Mouse (Mus musculus): ENCODE data around the gene Ms4a15. TPM values are rescaled to one million over a fixed set of nuclear protein-coding genes. Genes with fewer than 3 reads are reported as not detected.

The Ms4a15 gene
- polyA plus RNA-seq, 1 experiment from 2014 or later = not detected

GRCm38 (mm10) chr19:10948416-10948815, 44.6 kb downstream of the Ms4a15 start:
- DNase-seq (ENCODE audit: low spot score) (no peak), ATAC-seq (ENCODE audit: low FRiP score) (no peak)
- H3K36me3 ChIP-seq (replicated peaks; ENCODE audit: control insufficient read depth, insufficient read depth) = peaks cover 20% of the 10 kb centered on the region
- under 1% methylated on average over 20 of the region's 20 CpGs for WGBS
- no peak overlapping the region for H3K27ac ChIP-seq
- H3K9ac ChIP-seq = peak overlapping the region; percentile 77
- no peaks in the 10 kb centered on the region for H3K27me3 ChIP-seq (ENCODE audit: control insufficient read depth, insufficient read depth, low read length)
- H3K4me2 ChIP-seq (replicated peaks) = peak overlapping the region; percentile 100
- H3K9me3 ChIP-seq (ENCODE audit: control insufficient read depth, low read length) = no peaks in the 10 kb centered on the region
- peaks cover 26% of the 10 kb centered on the region for H3K4me1 ChIP-seq (replicated peaks; ENCODE audit: control insufficient read depth, insufficient read depth, low read length)
- peak overlapping the region; percentile 64 for H3K4me3 ChIP-seq (replicated peaks; ENCODE audit: low read length)

GRCm38 (mm10) chr19:10947219-10947618, 45.8 kb downstream of the Ms4a15 start:
- peak overlapping the region; percentile 100 for H3K4me2 ChIP-seq (replicated peaks)
- H3K4me3 ChIP-seq (replicated peaks; ENCODE audit: low read length) = peak overlapping the region; percentile 64; the same call in 1 of the 2 replicates
- DNase-seq (ENCODE audit: low spot score) = no peak
- H3K27ac ChIP-seq = no peak overlapping the region
- peaks cover 31% of the 10 kb centered on the region for H3K36me3 ChIP-seq (replicated peaks; ENCODE audit: control insufficient read depth, insufficient read depth)
- WGBS = 92% methylated on average over 5 of the region's 5 CpGs
- ATAC-seq (ENCODE audit: low FRiP score) = no peak
- H3K4me1 ChIP-seq (replicated peaks; ENCODE audit: control insufficient read depth, insufficient read depth, low read length) = peaks cover 26% of the 10 kb centered on the region
- peak overlapping the region; percentile 77; the same call in 1 of the 2 replicates for H3K9ac ChIP-seq
- H3K27me3 ChIP-seq (ENCODE audit: control insufficient read depth, insufficient read depth, low read length) = no peaks in the 10 kb centered on the region
- H3K9me3 ChIP-seq (ENCODE audit: control insufficient read depth, low read length) = no peaks in the 10 kb centered on the region

DNA sequence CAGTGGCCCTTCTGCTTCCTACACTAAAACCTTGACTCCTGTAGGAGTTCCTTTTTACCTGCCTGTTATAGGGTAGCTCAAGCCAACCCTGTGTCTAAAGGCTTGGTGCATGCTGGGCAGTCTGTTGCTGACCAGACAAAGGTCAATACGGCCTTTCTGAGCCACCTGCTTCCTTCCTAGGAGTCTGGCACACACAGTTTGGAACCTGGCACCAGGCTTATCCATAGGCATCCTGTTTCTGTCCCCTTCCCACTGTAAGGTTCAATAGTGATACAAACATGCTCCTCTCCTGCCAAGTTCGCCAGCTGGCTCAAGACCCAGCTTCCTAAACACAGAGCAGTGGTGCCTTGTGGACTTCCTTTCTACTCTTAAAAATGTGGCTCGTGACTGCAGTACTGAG, 46.5 kb downstream of the Ms4a15 start:
- Histone ChIP-seq H3K27me3 (ENCODE audit: control insufficient read depth, insufficient read depth, low read length) (no peaks in the 10 kb centered on the region), H3K9ac (peak overlapping the region; percentile 77), H3K9me3 (ENCODE audit: control insufficient read depth, low read length) (no peaks in the 10 kb centered on the region), H3K27ac (no peak overlapping the region), H3K36me3 (replicated peaks; ENCODE audit: control insufficient read depth, insufficient read depth) (peaks cover 38% of the 10 kb centered on the region), H3K4me3 (replicated peaks; ENCODE audit: low read length) (no peak overlapping the region), H3K4me1 (replicated peaks; ENCODE audit: control insufficient read depth, insufficient read depth, low read length) (peaks cover 24% of the 10 kb centered on the region), H3K4me2 (replicated peaks) (no peak overlapping the region)
- ATAC-seq (ENCODE audit: low FRiP score) (no peak), DNase-seq (ENCODE audit: low spot score) (no peak)
- 89% methylated on average over 3 of the region's 3 CpGs for WGBS

GRCm38 (mm10) chr19:10943955-10944354, 49.1 kb downstream of the Ms4a15 start:
- no peaks in the 10 kb centered on the region for H3K9me3 ChIP-seq (ENCODE audit: control insufficient read depth, low read length)
- WGBS = 96% methylated on average over 3 of the region's 3 CpGs
- ATAC-seq (ENCODE audit: low FRiP score) (no peak), DNase-seq (ENCODE audit: low spot score) (no peak)
- H3K4me3 ChIP-seq (replicated peaks; ENCODE audit: low read length) = no peak overlapping the region
- no peak overlapping the region for H3K9ac ChIP-seq
- peaks cover 38% of the 10 kb centered on the region for H3K36me3 ChIP-seq (replicated peaks; ENCODE audit: control insufficient read depth, insufficient read depth)
- no peak overlapping the region for H3K27ac ChIP-seq
- no peak overlapping the region for H3K4me2 ChIP-seq (replicated peaks)
- H3K27me3 ChIP-seq (ENCODE audit: control insufficient read depth, insufficient read depth, low read length) = no peaks in the 10 kb centered on the region
- peaks cover 30% of the 10 kb centered on the region for H3K4me1 ChIP-seq (replicated peaks; ENCODE audit: control insufficient read depth, insufficient read depth, low read length)

DNA sequence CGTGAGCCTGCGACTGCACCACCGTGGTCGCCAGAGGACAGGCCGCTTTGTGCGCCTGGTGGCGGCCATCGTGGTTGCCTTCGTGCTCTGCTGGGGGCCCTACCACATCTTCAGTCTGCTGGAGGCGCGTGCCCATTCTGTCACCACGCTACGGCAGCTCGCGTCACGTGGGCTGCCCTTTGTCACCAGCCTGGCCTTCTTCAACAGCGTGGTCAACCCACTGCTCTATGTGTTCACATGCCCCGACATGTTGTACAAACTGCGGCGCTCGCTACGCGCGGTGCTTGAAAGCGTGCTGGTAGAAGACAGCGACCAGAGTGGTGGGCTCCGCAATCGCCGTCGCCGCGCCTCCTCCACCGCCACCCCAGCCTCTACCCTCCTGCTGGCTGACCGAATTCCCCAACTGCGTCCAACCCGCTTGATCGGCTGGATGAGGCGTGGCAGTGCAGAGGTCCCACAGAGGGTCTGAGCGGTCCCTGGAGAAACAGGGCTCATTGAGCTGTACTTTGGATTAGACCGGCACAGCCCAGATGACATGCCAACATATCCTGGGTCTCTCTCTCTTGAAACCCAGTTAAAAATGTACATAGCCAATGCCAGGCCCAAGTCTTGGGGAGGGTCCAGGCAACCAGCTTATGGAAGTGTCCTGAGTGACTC, 52.1 kb downstream of the Ms4a15 start:
- peak; percentile 63 for DNase-seq (ENCODE audit: low spot score)
- peaks cover 11% of the 10 kb centered on the region for H3K4me1 ChIP-seq (replicated peaks; ENCODE audit: control insufficient read depth, insufficient read depth, low read length)
- no peaks in the 10 kb centered on the region for H3K9me3 ChIP-seq (ENCODE audit: control insufficient read depth, low read length)
- H3K36me3 ChIP-seq (replicated peaks; ENCODE audit: control insufficient read depth, insufficient read depth) = peaks cover 38% of the 10 kb centered on the region
- H3K4me3 ChIP-seq (replicated peaks; ENCODE audit: low read length) = peak overlapping the region; percentile 31
- peak overlapping the region; percentile 73 for H3K27ac ChIP-seq
- H3K9ac ChIP-seq = peak overlapping the region; percentile 66
- H3K4me2 ChIP-seq (replicated peaks) = peak overlapping the region; percentile 80
- no peaks in the 10 kb centered on the region for H3K27me3 ChIP-seq (ENCODE audit: control insufficient read depth, insufficient read depth, low read length)
- ATAC-seq (ENCODE audit: low FRiP score) = peak; percentile 78
- 1% methylated on average over 40 of the region's 40 CpGs for WGBS

- DNase-seq (ENCODE audit: low spot score) (peak; percentile 82), ATAC-seq (ENCODE audit: low FRiP score) (peak; percentile 91)
- H3K9ac ChIP-seq = peak overlapping the region; percentile 66
- peak overlapping the region; percentile 31 for H3K4me3 ChIP-seq (replicated peaks; ENCODE audit: low read length)
- peak overlapping the region; percentile 73 for H3K27ac ChIP-seq
- H3K36me3 ChIP-seq (replicated peaks; ENCODE audit: control insufficient read depth, insufficient read depth) = peaks cover 36% of the 10 kb centered on the region
- peaks cover 11% of the 10 kb centered on the region for H3K4me1 ChIP-seq (replicated peaks; ENCODE audit: control insufficient read depth, insufficient read depth, low read length)
- WGBS = 16% methylated on average over 37 of the region's 37 CpGs
- no peaks in the 10 kb centered on the region for H3K9me3 ChIP-seq (ENCODE audit: control insufficient read depth, low read length)
- H3K4me2 ChIP-seq (replicated peaks) = peak overlapping the region; percentile 80
- no peaks in the 10 kb centered on the region for H3K27me3 ChIP-seq (ENCODE audit: control insufficient read depth, insufficient read depth, low read length)
These were observed 52.8 kb downstream of the Ms4a15 start for GRCm38 (mm10) chr19:10940097-10940800.

DNA sequence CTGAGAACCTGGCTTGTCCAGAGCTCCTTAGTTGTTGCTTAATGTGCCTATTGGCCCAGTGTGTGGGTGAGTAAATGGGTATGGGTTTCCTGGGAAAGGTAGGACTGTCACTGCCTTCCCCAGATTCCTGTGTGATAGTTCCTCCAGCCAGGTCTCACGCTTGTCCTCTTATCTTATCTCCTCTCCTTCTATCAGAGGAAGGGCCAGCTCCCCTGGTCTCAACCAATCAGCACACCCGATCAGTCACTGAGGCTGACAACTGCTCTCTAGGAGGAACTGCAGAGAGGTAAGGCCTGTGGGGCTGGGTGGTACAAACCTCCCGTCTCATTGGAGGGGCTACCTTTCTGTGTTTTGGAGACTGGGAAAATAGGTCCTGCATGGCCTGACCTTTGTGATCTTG, 54.3 kb downstream of the Ms4a15 start:
- ATAC-seq (ENCODE audit: low FRiP score) (no peak), DNase-seq (ENCODE audit: low spot score) (no peak)
- Histone ChIP-seq H3K4me2 (replicated peaks) (no peak overlapping the region), H3K27ac (no peak overlapping the region), H3K4me3 (replicated peaks; ENCODE audit: low read length) (no peak overlapping the region), H3K4me1 (replicated peaks; ENCODE audit: control insufficient read depth, insufficient read depth, low read length) (peaks cover 11% of the 10 kb centered on the region), H3K27me3 (ENCODE audit: control insufficient read depth, insufficient read depth, low read length) (no peaks in the 10 kb centered on the region), H3K36me3 (replicated peaks; ENCODE audit: control insufficient read depth, insufficient read depth) (peaks cover 21% of the 10 kb centered on the region), H3K9ac (no peak overlapping the region), H3K9me3 (ENCODE audit: control insufficient read depth, low read length) (no peaks in the 10 kb centered on the region)
- 66% methylated on average over 3 of the region's 3 CpGs for WGBS

DNA sequence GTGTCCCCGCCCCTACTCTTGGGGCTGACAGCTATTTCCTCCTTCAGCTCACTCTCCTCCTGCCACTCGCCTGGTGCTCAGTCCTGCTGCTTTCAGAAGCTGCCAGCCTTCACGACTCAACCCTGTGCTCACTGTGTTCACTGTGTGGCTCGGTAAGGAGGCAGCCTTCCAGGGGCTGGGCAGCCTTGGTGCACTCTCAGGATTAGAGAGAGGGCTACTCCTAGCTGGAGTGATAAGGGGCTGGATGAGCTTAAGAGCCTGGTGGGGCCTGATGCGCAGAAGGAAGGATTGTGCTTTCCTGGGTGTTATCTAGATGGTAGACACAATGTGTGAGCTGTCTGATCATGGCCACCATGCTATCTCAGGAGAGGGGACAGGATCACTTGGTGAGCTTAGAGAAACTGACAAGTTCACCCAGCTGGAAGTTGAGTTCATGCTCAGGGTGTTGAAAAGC, 55.9 kb downstream of the Ms4a15 start, which contains the start of gene Ptgdr2:
Ptgdr2 (plus strand) TSS at position 51 of the 454 bp plus-strand sequence.
- Histone ChIP-seq H3K4me1 (replicated peaks; ENCODE audit: control insufficient read depth, insufficient read depth, low read length) (peaks cover 11% of the 10 kb centered on the region), H3K27ac (no peak within 1 kb of the TSS), H3K36me3 (replicated peaks; ENCODE audit: control insufficient read depth, insufficient read depth) (peaks cover 6% of the 10 kb centered on the region), H3K4me3 (replicated peaks; ENCODE audit: low read length) (no peak within 1 kb of the TSS), H3K9me3 (ENCODE audit: control insufficient read depth, low read length) (no peaks in the 10 kb centered on the region), H3K4me2 (replicated peaks) (no peak within 1 kb of the TSS), H3K27me3 (ENCODE audit: control insufficient read depth, insufficient read depth, low read length) (no peaks in the 10 kb centered on the region), H3K9ac (no peak within 1 kb of the TSS)
- ATAC-seq (ENCODE audit: low FRiP score) (no peak), DNase-seq (ENCODE audit: low spot score) (no peak)
- 58% methylated on average over 5 of the region's 5 CpGs for WGBS

- ATAC-seq (ENCODE audit: low FRiP score) (no peak), DNase-seq (ENCODE audit: low spot score) (no peak)
- H3K4me3 ChIP-seq (replicated peaks; ENCODE audit: low read length) = no peak overlapping the region
- peaks cover 6% of the 10 kb centered on the region for H3K4me1 ChIP-seq (replicated peaks; ENCODE audit: control insufficient read depth, insufficient read depth, low read length)
- H3K4me2 ChIP-seq (replicated peaks) = no peak overlapping the region
- H3K9me3 ChIP-seq (ENCODE audit: control insufficient read depth, low read length) = no peaks in the 10 kb centered on the region
- H3K27ac ChIP-seq = no peak overlapping the region
- no peak overlapping the region for H3K9ac ChIP-seq
- no peaks in the 10 kb centered on the region for H3K27me3 ChIP-seq (ENCODE audit: control insufficient read depth, insufficient read depth, low read length)
- 88% methylated on average over 5 of the region's 5 CpGs for WGBS
- H3K36me3 ChIP-seq (replicated peaks; ENCODE audit: control insufficient read depth, insufficient read depth) = no peaks in the 10 kb centered on the region
These were observed 57.0 kb downstream of the Ms4a15 start for GRCm38 (mm10) chr19:10936077-10936476.

All from hindbrain, embryonic 14.5 days (tissue).